Mouse (Mus musculus) stomach, embryonic 14.5 days (tissue): Measurements from ENCODE around the gene Gm21961. TPM values are rescaled to one million over a fixed set of nuclear protein-coding genes. Genes with fewer than 3 reads are reported as not detected.

Experiments used
- polyA plus RNA-seq: library from polyadenylated mRNA; unstranded; fragments of >200 nt; fragmentation: Nextera tagmentation; extraction: Ambion mirVana; gene quantifications from 2 replicates; pipeline ENCODE4 v1.2.1, GENCODE M21; 2014

The Gm21961 gene
- polyA plus RNA-seq, 1 experiment from 2014 or later = not detected

Other genes with a start within 250 kb of the Gm21961 start
- not detected in 2 replicates for gene Gm21798, start 197.2 kb downstream of the Gm21961 start, polyA plus RNA-seq